Mouse (Mus musculus): ENCODE measurements around the gene Lman2. TPM values are rescaled to one million over a fixed set of nuclear protein-coding genes. Genes with fewer than 3 reads are reported as not detected.

The Lman2 gene
- polyA plus RNA-seq, 1 experiment from 2014 or later, result 85.3 TPM

DNA sequence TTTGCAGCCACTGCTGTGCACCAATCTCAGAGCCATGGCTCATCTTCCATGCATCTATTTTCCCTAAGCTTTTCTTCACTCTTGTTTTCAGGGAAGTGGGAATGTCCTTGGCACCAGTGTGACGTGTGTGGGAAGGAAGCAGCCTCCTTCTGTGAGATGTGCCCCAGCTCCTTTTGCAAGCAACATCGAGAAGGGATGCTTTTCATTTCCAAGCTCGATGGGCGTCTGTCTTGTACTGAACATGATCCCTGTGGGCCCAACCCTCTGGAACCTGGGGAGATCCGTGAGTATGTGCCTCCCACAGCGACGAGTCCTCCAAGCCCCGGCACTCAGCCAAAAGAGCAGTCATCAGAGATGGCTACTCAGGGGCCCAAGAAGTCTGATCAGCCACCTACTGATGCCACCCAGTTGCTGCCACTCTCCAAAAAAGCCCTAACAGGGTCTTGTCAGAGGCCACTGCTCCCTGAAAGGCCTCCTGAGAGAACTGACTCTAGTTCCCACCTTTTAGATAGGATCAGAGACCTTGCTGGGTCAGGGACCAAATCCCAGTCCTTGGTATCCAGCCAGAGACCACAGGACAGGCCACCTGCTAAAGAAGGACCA, 50.5 kb downstream of the Lman2 start:
- H3K27me3 ChIP-seq (ENCODE audit: control insufficient read depth, insufficient read depth, low read length), result no peaks in the 10 kb centered on the region
- H3K4me3 ChIP-seq (ENCODE audit: low read depth, low read length), result no peak overlapping the region
- H3K4me2 ChIP-seq (ENCODE audit: low read depth, severe bottlenecking), result no peak overlapping the region
- ATAC-seq (ENCODE audit: insufficient number of reproducible peaks, low FRiP score, low TSS enrichment, low read depth) (no peak), DNase-seq (ENCODE audit: low spot score) (no peak)
- no peak overlapping the region for H3K27ac ChIP-seq (replicated peaks; ENCODE audit: low read depth, low read length)
- H3K36me3 ChIP-seq (ENCODE audit: control insufficient read depth, insufficient read depth, low read length), result peaks cover 32% of the 10 kb centered on the region
- H3K9me3 ChIP-seq (ENCODE audit: control insufficient read depth, low read length), result no peaks in the 10 kb centered on the region
- no peaks in the 10 kb centered on the region for H3K4me1 ChIP-seq (ENCODE audit: control insufficient read depth, insufficient read depth, low read length)
- no peak overlapping the region for H3K9ac ChIP-seq (ENCODE audit: low read length)
- WGBS, result 91% methylated on average over 8 of the region's 8 CpGs

DNA sequence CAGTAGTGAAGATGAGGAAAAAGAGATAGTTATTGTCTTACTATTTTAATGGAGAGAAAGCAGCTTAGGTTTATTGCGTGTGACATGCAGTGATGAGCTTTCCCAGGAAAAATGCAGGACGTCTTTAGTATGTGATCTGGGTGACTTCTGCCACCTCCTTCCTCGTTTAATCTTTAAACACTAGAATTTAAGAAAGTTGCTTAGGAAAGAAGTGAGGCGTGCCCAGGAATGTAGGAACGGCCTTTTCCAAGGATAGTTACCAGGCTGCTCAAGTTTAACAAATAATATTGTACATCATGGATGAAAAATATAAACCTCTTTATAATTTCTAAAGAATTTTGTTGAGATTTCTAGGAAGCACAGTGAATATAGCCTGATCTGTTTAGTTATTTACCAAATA, 61.7 kb downstream of the Lman2 start:
- Histone ChIP-seq H3K4me2 (ENCODE audit: low read depth, severe bottlenecking) (no peak overlapping the region), H3K9me3 (ENCODE audit: control insufficient read depth, low read length) (no peaks in the 10 kb centered on the region), H3K4me3 (ENCODE audit: low read depth, low read length) (no peak overlapping the region), H3K9ac (ENCODE audit: low read length) (no peak overlapping the region), H3K36me3 (ENCODE audit: control insufficient read depth, insufficient read depth, low read length) (peaks cover 17% of the 10 kb centered on the region), H3K4me1 (ENCODE audit: control insufficient read depth, insufficient read depth, low read length) (no peaks in the 10 kb centered on the region), H3K27me3 (ENCODE audit: control insufficient read depth, insufficient read depth, low read length) (no peaks in the 10 kb centered on the region), H3K27ac (replicated peaks; ENCODE audit: low read depth, low read length) (no peak overlapping the region)
- ATAC-seq (ENCODE audit: insufficient number of reproducible peaks, low FRiP score, low TSS enrichment, low read depth), result no peak
- 91% methylated on average over 5 of the region's 5 CpGs for WGBS
- no peak for DNase-seq (ENCODE audit: low spot score)

DNA sequence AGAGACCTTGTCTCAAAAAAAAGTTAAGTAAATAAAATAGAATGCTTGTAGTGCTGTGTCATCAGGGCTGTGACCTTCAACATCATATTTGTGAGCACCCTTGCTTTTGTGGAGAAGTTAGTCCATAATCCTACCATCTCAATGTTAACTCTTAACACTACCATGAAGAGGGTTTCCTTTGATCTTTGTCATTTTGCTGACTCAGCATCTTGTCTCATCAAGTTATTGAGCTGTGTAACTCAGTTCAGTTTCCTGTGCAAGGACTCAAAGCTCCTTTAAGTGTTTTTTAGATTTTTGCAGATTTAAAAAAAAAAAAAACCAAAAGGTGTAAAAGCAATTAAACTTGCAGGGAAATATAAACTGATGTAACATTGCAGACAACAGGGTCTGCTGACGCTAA, 65.8 kb downstream of the Lman2 start:
- ATAC-seq (ENCODE audit: insufficient number of reproducible peaks, low FRiP score, low TSS enrichment, low read depth) (no peak), DNase-seq (ENCODE audit: low spot score) (no peak)
- no peak overlapping the region for H3K4me2 ChIP-seq (ENCODE audit: low read depth, severe bottlenecking)
- no peaks in the 10 kb centered on the region for H3K4me1 ChIP-seq (ENCODE audit: control insufficient read depth, insufficient read depth, low read length)
- H3K27me3 ChIP-seq (ENCODE audit: control insufficient read depth, insufficient read depth, low read length), result no peaks in the 10 kb centered on the region
- 90% methylated on average over 1 of the region's 1 CpGs for WGBS
- H3K4me3 ChIP-seq (ENCODE audit: low read depth, low read length), result no peak overlapping the region
- H3K9me3 ChIP-seq (ENCODE audit: control insufficient read depth, low read length), result no peaks in the 10 kb centered on the region
- H3K36me3 ChIP-seq (ENCODE audit: control insufficient read depth, insufficient read depth, low read length), result peaks cover 16% of the 10 kb centered on the region; the same call in 1 of the 2 replicates
- H3K9ac ChIP-seq (ENCODE audit: low read length), result no peak overlapping the region
- H3K27ac ChIP-seq (replicated peaks; ENCODE audit: low read depth, low read length), result no peak overlapping the region

Other genes with a start within 250 kb of the Lman2 start
- gene Gm17617, start 229.2 kb downstream of the Lman2 start, polyA plus RNA-seq (2014; fragmentation: Nextera tagmentation; extraction: Ambion mirVana), result not detected in 2 replicates
- 3.9 and 4.4 TPM in 2 replicates for gene Fgfr4, start 210.1 kb downstream of the Lman2 start, polyA plus RNA-seq (2014; fragmentation: Nextera tagmentation; extraction: Ambion mirVana)
- 69.0 and 70.0 TPM in 2 replicates for gene Nsd1, start 153.0 kb downstream of the Lman2 start, polyA plus RNA-seq (2014; fragmentation: Nextera tagmentation; extraction: Ambion mirVana)
- 416 and 451 TPM in 2 replicates for gene Prelid1, start 42.3 kb downstream of the Lman2 start, polyA plus RNA-seq (2014; fragmentation: Nextera tagmentation; extraction: Ambion mirVana)
- gene Rab24, start 40.8 kb downstream of the Lman2 start, polyA plus RNA-seq (2014; fragmentation: Nextera tagmentation; extraction: Ambion mirVana), result 90.6 and 97.4 TPM in 2 replicates
- 23.7 and 28.9 TPM in 2 replicates for gene Mxd3, start 33.0 kb downstream of the Lman2 start, polyA plus RNA-seq (2014; fragmentation: Nextera tagmentation; extraction: Ambion mirVana)
- 0.57 and 0.97 TPM in 2 replicates for gene Rgs14, start 6.9 kb upstream of the Lman2 start, polyA plus RNA-seq (2014; fragmentation: Nextera tagmentation; extraction: Ambion mirVana)
- gene Slc34a1, start 35.4 kb upstream of the Lman2 start, polyA plus RNA-seq (2014; fragmentation: Nextera tagmentation; extraction: Ambion mirVana), result not detected in 2 replicates
- gene Pfn3, start 52.4 kb upstream of the Lman2 start, polyA plus RNA-seq (2014; fragmentation: Nextera tagmentation; extraction: Ambion mirVana), result not detected in 2 replicates
- 0.17 TPM in 1 of 2 replicates, not detected in the other for gene F12, start 64.0 kb upstream of the Lman2 start, polyA plus RNA-seq (2014; fragmentation: Nextera tagmentation; extraction: Ambion mirVana)
- 60.4 and 68.2 TPM in 2 replicates for gene Grk6, start 82.3 kb upstream of the Lman2 start, polyA plus RNA-seq (2014; fragmentation: Nextera tagmentation; extraction: Ambion mirVana)
- gene Prr7, start 101.5 kb upstream of the Lman2 start, polyA plus RNA-seq (2014; fragmentation: Nextera tagmentation; extraction: Ambion mirVana), result 1.1 and 1.6 TPM in 2 replicates
- 299 and 318 TPM in 2 replicates for gene Dbn1, start 125.3 kb upstream of the Lman2 start, polyA plus RNA-seq (2014; fragmentation: Nextera tagmentation; extraction: Ambion mirVana)
- 154 and 155 TPM in 2 replicates for gene Pdlim7, start 150.9 kb upstream of the Lman2 start, polyA plus RNA-seq (2014; fragmentation: Nextera tagmentation; extraction: Ambion mirVana)
- 1.6 and 2.7 TPM in 2 replicates for gene Dok3, start 166.5 kb upstream of the Lman2 start, polyA plus RNA-seq (2014; fragmentation: Nextera tagmentation; extraction: Ambion mirVana)
- 82.5 and 84.0 TPM in 2 replicates for gene Ddx41, start 173.9 kb upstream of the Lman2 start, polyA plus RNA-seq (2014; fragmentation: Nextera tagmentation; extraction: Ambion mirVana)
- 47.8 and 50.7 TPM in 2 replicates for gene Fam193b, start 208.3 kb upstream of the Lman2 start, polyA plus RNA-seq (2014; fragmentation: Nextera tagmentation; extraction: Ambion mirVana)
- gene Tmed9, start 210.9 kb upstream of the Lman2 start, polyA plus RNA-seq (2014; fragmentation: Nextera tagmentation; extraction: Ambion mirVana), result 54.9 and 60.9 TPM in 2 replicates
- 16.9 and 21.3 TPM in 2 replicates for gene B4galt7, start 237.1 kb upstream of the Lman2 start, polyA plus RNA-seq (2014; fragmentation: Nextera tagmentation; extraction: Ambion mirVana)